Mouse (Mus musculus) embryonic fibroblast, embryonic 13.5 days (primary cell): Measurements from ENCODE around the gene Ndufs3.

Experiments
- CTCF ChIP-seq: IDR thresholded peaks from 2 replicates; pipeline ENCODE4 v1.5.1; 2011; ENCODE audit warnings: mild to moderate bottlenecking, control low read depth, low read length, moderate library complexity, borderline replicate concordance; ENCODE audit not compliant: insufficient read depth
- POLR2A ChIP-seq: IDR thresholded peaks from 2 replicates; pipeline ENCODE4 v1.6.1; 2011; ENCODE audit warnings: low read depth, mild to moderate bottlenecking, control low read depth, low read length, moderate library complexity

DNA sequence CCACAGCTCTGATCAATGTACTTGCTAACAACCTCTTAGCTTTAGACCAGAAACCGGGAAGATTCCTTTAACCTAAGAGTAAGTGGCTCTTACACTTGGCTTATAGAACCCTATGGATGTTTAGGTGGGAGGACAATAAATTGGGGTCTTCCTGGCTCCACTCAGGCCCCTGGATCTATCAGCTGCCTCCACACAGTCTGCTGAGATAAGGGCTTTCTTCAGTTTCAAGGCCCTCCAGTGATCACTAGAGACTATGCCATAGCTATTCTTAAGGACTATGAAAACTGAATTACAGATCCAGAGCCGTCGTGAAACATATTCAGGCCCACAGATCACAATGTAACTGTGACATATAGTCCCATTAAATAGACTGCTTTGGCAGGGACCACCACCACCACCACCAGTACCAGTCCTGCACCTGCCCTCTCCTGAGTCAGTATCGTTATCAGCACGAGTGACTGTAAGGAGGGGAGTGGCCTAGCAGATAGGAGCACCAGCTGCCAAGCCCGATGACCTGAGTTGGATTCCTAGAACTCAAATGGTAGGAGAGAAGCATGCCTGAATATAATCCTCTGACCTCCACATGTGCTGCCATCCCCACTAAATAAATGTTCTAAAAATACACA is 10.8 kb downstream of the Ndufs3 start:
- TF ChIP-seq CTCF (no peak), POLR2A (no peak)
